Mouse (Mus musculus): ENCODE data around the gene Dapk1.

DNA sequence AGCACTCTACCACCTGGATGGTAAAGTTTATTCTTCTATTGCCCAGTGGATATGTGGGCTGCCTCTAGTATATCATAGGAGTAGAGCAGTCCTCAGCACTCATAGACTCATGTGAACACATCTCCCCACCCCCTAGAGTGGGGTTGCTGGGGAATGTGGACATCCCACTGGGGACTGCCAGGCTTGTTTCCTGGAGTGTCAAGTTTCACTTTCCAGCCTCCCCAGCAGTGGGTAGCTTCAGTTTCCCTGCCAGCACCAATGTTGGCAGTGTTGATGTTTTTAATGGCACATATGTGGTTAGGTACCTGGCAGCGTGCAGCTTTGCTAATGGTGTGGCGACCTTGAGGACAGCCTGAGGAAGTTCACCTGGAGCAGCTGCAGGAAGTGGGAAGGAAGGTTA is 96.3 kb downstream of the Dapk1 start:
- TF ChIP-seq GATA1 (IDR thresholded peaks at IDR 0.05; ENCODE audit: borderline replicate concordance, low read length) (no peak), FLI1 (IDR thresholded peaks at IDR 0.05; ENCODE audit: low read length) (no peak)
